19 mouse cellular contexts compared by ENCODE assay signal in genomic region chr14:118126301-118126700, GRCm38 (mm10). TPM values are rescaled to one million over a fixed set of nuclear protein-coding genes. Genes with fewer than 3 reads are reported as not detected.
A peak's percentile ranks its signal among the peaks of the same experiment; 100 is the strongest.
DNase-seq lines count a peak whose midpoint lies in the region; ATAC-seq and TF ChIP-seq lines count a peak whose summit lies in the region.
"Had no signal": no experiment of that assay in that cellular context is flagged by ENCODE, and none has a peak within 500 bp of the region (broad histone marks: within the 10 kb centered on the region; RNA-seq: fewer than 3 reads in every experiment).

No protein-coding gene starts in this region.

- no peak for ATAC-seq in heart, embryonic 11.5 days (replicated peaks; ENCODE audit: insufficient number of reproducible peaks, low FRiP score, low TSS enrichment)
- ATAC-seq in liver, postnatal 0 days = no peak
- ATAC-seq: activated CD4-positive, CD25-positive, alpha-beta regulatory T cell, adult 4 months; CD4-positive, CD25-positive, alpha-beta regulatory T cell, adult 4 months; Patski had no signal

- no peak overlapping the region for H3K27ac ChIP-seq in heart, embryonic 11.5 days (ENCODE audit: low read depth, low read length)
- H3K27ac ChIP-seq in liver, adult 2 months (replicated peaks; ENCODE audit: insufficient read depth, low read depth, low read length) = peak overlapping the region; percentile 9
- no peak overlapping the region for H3K27ac ChIP-seq in liver, postnatal 0 days (ENCODE audit: low read depth)

- no peaks in the 10 kb centered on the region for H3K9me3 ChIP-seq in heart, embryonic 11.5 days (replicated peaks; ENCODE audit: control insufficient read depth, low read length)
- no peaks in the 10 kb centered on the region for H3K9me3 ChIP-seq in liver, postnatal 0 days (ENCODE audit: low read length)
- H3K9me3 ChIP-seq: G1E had no signal

- no peak for TF ChIP-seq CTCF in liver, adult 2 months (IDR thresholded peaks at IDR 0.05; ENCODE audit: low read depth, low read length)
- no peak for TF ChIP-seq CTCF in liver, postnatal 0 days (IDR thresholded peaks at IDR 0.05; ENCODE audit: low read depth)

- TF ChIP-seq EP300 in liver, postnatal 0 days (IDR thresholded peaks at IDR 0.05; ENCODE audit: low read depth) = no peak

- H3K4me2 ChIP-seq in heart, embryonic 11.5 days = no peak overlapping the region
- no peak overlapping the region for H3K4me2 ChIP-seq in liver, postnatal 0 days (ENCODE audit: low read depth, low read length)

- peaks cover 1% of the 10 kb centered on the region; the same call in 1 of the 2 replicates for H3K4me1 ChIP-seq in heart, embryonic 11.5 days (ENCODE audit: control insufficient read depth, insufficient read depth, low read length)
- peaks cover 16% of the 10 kb centered on the region for H3K4me1 ChIP-seq in liver, adult 2 months (ENCODE audit: control insufficient read depth, insufficient read depth, low read length)
- peaks cover 8% of the 10 kb centered on the region for H3K4me1 ChIP-seq in liver, postnatal 0 days (ENCODE audit: insufficient read depth)

- WGBS in heart, embryonic 11.5 days (ENCODE audit: insufficient replicate concordance) = 88% methylated on average over 5 of the region's 5 CpGs
- WGBS in liver, adult 2 months = 22% methylated on average over 5 of the region's 5 CpGs
- WGBS in liver, postnatal 0 days (ENCODE audit: insufficient replicate concordance) = 81% methylated on average over 5 of the region's 5 CpGs

- H3K4me3 ChIP-seq in heart, embryonic 11.5 days (ENCODE audit: low read depth, low read length) = no peak overlapping the region
- no peak overlapping the region for H3K4me3 ChIP-seq in liver, adult 2 months (ENCODE audit: insufficient read depth, low read depth, low read length)
- no peak overlapping the region for H3K4me3 ChIP-seq in liver, postnatal 0 days (ENCODE audit: low read depth, low read length)

- H3K9ac ChIP-seq in heart, embryonic 11.5 days (ENCODE audit: low read depth, low read length) = no peak overlapping the region
- no peak overlapping the region for H3K9ac ChIP-seq in liver, adult 2 months (ENCODE audit: low read depth, low read length)
- no peak overlapping the region for H3K9ac ChIP-seq in liver, postnatal 0 days (replicated peaks)

- peaks cover 11% of the 10 kb centered on the region; the same call in 1 of the 2 replicates for H3K36me3 ChIP-seq in heart, embryonic 11.5 days (ENCODE audit: control insufficient read depth, insufficient read depth, low read length)
- peaks cover 11% of the 10 kb centered on the region; the same call in 1 of the 2 replicates for H3K36me3 ChIP-seq in liver, adult 2 months (ENCODE audit: control insufficient read depth, insufficient read depth, low read length)
- peaks cover 27% of the 10 kb centered on the region for H3K36me3 ChIP-seq in liver, postnatal 0 days (replicated peaks; ENCODE audit: insufficient read depth, low read length)

- no peak for TF ChIP-seq POLR2A in liver, adult 2 months (IDR thresholded peaks at IDR 0.05; ENCODE audit: extremely low read depth, insufficient read depth, low read length)

- H3K79me2 ChIP-seq in liver, adult 2 months (ENCODE audit: control insufficient read depth, insufficient read depth, low read length) = peaks cover 10% of the 10 kb centered on the region; the same call in 1 of the 2 replicates

- H3K27me3 ChIP-seq in heart, embryonic 11.5 days (ENCODE audit: control insufficient read depth, insufficient read depth, low read length) = no peaks in the 10 kb centered on the region
- H3K27me3 ChIP-seq in liver, adult 2 months (ENCODE audit: control insufficient read depth, insufficient read depth, low read length) = no peaks in the 10 kb centered on the region
- H3K27me3 ChIP-seq in liver, postnatal 0 days (ENCODE audit: insufficient read depth, low read length) = no peaks in the 10 kb centered on the region
- H3K27me3 ChIP-seq: CH12.LX, Patski had no signal

- peak; percentile 18 for DNase-seq in heart, adult 11 months
- DNase-seq in liver, adult 2 months (ENCODE audit: extremely low read depth, low read depth, low spot score) = peak; percentile 96
- no peak for DNase-seq in liver, postnatal 0 days
- DNase-seq: adrenal gland, adult 2 months; adrenal gland, adult 8-10 months; adrenal gland, postnatal 10 days; adrenal gland, postnatal 14 days; adrenal gland, postnatal 25 days; adrenal gland, postnatal 36 days; B cell, adult 2 months; cerebellum, adult 11 months; cerebellum, adult 11-12 months; cerebellum, adult 18-20 months had no signal

RNA-seq across cellular contexts. Expression of gene Tgds, which starts 6.3 kb away (rescaled TPM):
- polyA plus RNA-seq in heart, embryonic 11.5 days (2014; fragmentation: Nextera tagmentation; extraction: Ambion mirVana) = 35.9 and 37.8 TPM in 2 replicates
- total RNA-seq in liver, adult 2 months (2014; rRNA removed) = 32.4 and 37.9 TPM in 2 replicates
- polyA plus RNA-seq in liver, adult 2 months (2012; rRNA removed) = 14.3 and 14.4 TPM in 2 replicates
- polyA plus RNA-seq in liver, postnatal 0 days (2015; fragmentation: Nextera tagmentation; extraction: Ambion mirVana) = 15.5 and 16.0 TPM in 2 replicates

RNA-seq across cellular contexts. Expression of gene Gpr180, which starts 10.7 kb away (rescaled TPM):
- 37.5 and 44.1 TPM in 2 replicates for polyA plus RNA-seq in heart, embryonic 11.5 days (2014; fragmentation: Nextera tagmentation; extraction: Ambion mirVana)
- 28.0 and 29.8 TPM in 2 replicates for total RNA-seq in liver, adult 2 months (2014; rRNA removed)
- 32.7 and 36.6 TPM in 2 replicates for polyA plus RNA-seq in liver, adult 2 months (2012; rRNA removed)
- polyA plus RNA-seq in liver, postnatal 0 days (2015; fragmentation: Nextera tagmentation; extraction: Ambion mirVana) = 12.3 and 13.4 TPM in 2 replicates
